Mouse (Mus musculus) cerebral cortex, adult 2 months (tissue): ENCODE measurements around the gene Mob3a.

Experiments
- WGBS: fragments of 180-500 bp; shearing (Covaris S2); methylation state at CpG from one replicate; pipeline ENCODE4 v1.1.7; 2018; 5-methylcytosine and 5-hydroxymethylcytosine counted together

The Mob3a gene

DNA sequence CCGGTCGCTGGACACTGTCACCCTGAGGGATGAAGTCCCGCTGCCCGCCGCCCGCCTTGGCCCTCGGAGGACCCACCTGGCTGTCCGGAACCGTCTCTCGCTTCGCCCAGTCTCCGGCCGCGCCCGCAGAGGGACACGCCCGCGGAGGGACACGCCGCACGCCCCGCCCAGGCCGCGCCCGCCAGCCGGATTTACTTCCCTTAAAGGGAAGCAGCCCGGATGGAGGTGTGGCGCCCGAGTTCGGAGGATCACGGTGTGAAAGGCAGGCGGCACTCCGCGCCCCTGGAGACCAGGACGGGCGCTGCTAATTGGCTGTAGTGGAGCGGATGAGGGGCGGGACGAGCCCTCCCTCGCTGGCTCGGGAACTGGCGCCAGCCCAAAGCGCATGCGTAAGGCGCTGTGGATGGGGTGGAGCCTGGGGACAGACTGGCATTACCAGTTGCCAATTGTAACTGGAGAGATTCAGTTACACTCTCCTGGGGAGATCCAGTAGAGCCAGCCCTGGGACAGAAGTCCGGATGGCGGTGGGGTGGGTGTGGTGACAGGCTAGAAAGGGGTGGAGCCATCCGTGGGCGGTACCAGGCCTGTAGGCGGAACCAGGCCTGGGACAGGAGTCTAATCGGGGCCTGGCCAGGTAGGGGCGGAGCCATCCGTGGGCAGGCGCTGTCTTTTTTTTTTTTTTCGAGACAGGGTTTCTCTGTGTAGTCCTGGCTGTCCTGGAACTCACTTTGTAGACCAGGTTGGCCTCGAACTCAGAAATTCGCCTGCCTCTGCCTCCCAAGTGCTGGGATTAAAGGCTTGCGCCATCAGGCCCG is at the start of gene Mob3a, which contains the start of gene Izumo4:
Gene Mob3a, minus strand, starts transcription at position 257 of the 815 bp plus-strand sequence.
Gene Izumo4, plus strand, starts transcription at position 464 of the 815 bp plus-strand sequence.
- WGBS, result under 1% methylated on average over 59 of the region's 59 CpGs

DNA sequence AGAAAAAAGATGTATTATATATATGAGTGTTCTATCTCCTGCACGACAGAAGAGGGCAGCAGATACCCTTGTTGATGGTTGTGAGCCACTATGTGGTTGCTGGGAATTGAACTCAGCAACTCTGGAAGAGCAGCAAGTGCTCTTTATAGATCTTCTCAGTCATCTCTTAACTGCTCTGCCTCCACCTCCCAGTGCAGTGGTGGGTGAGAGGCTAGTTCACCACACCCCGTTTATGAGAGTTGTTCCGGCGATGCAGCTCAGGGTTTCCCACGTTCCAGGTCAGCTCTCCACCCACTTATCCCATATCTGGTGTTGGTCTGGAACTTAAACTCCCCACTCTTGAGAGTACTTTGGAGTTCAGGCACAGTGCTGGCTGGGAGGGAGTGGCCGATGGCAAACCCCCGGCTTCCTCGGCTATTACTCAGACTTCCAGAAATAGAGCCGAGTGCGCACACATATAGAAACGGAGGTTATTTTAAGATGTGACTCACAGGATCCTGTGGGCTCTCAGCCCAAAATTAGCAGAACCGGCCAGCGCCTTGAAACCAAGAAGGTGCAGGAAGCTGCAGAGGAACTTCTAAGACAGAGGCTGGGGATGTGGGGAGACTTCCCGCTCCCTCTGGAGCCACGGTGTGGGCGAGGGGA is 49.5 kb upstream of the Mob3a start:
- 5% methylated on average over 16 of the region's 16 CpGs for WGBS

DNA sequence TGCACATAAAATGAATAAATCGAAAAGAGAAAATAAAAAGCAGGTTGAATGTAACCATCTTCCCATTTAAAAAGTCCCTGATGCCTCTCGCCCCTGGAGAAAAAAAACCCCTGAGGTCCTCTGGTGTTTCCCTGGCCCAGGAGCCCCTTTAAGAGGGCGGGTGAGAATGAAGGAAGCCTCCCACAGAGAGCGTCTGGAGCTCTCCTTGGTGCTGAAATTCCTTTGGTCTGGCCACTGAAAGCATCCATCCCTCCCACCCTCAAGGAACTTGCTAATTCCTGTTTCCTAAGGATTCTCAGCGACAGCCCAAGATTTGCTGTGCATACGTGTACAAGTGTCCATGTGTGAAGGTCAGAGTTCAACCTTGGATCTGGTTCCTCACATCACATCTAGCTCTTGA is 46.8 kb upstream of the Mob3a start:
- 23% methylated on average over 6 of the region's 6 CpGs for WGBS

GRCm38 (mm10) chr10:80747410-80747809 is 45.6 kb upstream of the Mob3a start:
- WGBS, result 7% methylated on average over 3 of the region's 3 CpGs

DNA sequence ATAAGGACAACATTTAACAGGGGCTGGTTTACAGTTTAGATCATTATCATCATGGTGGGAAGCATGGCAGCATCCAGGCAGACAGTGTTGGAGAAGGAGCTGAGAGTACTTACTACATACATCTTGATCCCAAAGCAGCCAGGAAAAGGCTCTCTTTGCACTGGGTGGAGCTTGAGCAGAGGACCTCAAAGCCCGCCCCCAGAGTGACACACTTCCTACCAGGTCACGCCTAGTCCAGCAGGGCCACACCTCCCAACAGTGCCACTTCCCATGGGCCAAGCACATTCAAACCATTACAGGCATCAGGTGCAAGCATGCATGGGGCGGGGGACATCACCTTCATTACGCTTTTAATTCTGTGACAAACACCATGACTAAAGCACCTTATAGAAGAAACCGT is 42.5 kb upstream of the Mob3a start:
- WGBS, result 59% methylated on average over 5 of the region's 5 CpGs

DNA sequence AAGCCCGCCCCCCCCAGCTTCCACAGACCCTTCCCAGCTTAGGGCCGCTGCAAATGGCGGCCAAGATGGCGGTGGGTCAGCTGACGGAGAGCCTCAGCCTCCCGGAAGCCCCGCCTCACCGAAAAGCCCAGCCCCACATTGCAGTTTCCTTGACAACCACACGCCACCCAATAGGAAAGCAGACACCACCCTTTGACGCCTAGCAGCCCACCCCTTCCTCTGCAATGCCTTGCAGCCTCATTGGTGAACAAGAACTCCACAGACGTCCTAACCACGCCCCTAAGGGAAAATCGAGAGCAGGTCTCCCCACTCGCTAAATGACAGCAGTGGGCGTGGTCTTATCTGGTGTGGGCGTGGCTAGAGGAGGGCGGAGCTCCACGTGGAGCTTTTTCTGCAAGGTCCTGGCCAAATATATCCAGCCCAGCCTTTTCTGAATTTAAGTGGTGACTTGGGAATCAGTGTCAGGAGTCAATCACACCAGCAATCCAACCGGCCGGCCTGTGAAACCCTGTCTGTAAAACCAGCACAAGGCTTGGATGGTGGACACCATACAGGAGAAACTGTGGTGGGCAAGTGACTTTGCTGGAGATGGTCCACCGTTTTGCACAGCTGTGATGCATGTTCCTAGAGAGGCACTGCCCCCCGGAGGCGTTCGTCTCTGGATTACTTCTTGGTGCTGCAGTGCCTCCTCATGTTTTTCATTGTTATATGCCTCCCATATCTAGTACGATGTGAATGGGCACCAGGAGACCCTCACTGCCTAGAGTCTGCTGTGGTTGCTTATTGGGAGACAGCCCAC is 40.6 kb upstream of the Mob3a start, which contains the start of gene Ap3d1:
Gene Ap3d1, minus strand, starts transcription at position 85 of the 799 bp plus-strand sequence.
- under 1% methylated on average over 25 of the region's 25 CpGs for WGBS

DNA sequence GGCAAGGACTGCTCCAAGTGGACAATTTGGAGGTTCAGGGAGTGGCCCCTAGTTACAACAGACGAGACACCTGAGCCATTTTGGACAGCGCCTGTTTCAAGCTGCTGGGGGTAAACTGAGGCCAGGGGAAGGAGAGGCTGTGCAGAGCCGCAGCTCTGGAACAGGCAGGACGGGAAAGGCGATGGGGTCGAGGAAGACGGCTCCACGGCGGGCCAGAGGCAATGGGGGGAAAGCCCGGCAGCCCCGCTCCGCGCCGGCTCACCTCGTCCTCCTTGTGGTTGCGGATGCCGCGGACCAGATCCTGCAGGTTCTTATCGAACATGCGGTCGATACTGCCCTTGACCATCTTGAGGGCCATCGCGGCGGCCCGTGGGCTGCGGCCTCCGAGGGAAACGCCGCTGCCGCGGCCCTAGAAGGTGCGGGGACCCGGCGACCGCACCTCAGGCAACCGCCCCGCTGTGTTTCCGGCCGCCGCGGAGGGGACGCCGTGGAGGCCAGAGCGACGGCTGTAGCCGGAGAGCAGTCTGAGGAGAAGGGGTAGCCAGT is 39.9 kb upstream of the Mob3a start:
- WGBS, result under 1% methylated on average over 46 of the region's 46 CpGs

- 6% methylated on average over 5 of the region's 5 CpGs for WGBS
Measured at GRCm38 (mm10) chr10:80741146-80741545, 39.4 kb upstream of the Mob3a start.

- 33% methylated on average over 1 of the region's 1 CpGs for WGBS
Measured at GRCm38 (mm10) chr10:80738657-80739056, 36.9 kb upstream of the Mob3a start.

- WGBS, result 20% methylated on average over 5 of the region's 5 CpGs
Measured at GRCm38 (mm10) chr10:80736731-80737130, 35.0 kb upstream of the Mob3a start.

DNA sequence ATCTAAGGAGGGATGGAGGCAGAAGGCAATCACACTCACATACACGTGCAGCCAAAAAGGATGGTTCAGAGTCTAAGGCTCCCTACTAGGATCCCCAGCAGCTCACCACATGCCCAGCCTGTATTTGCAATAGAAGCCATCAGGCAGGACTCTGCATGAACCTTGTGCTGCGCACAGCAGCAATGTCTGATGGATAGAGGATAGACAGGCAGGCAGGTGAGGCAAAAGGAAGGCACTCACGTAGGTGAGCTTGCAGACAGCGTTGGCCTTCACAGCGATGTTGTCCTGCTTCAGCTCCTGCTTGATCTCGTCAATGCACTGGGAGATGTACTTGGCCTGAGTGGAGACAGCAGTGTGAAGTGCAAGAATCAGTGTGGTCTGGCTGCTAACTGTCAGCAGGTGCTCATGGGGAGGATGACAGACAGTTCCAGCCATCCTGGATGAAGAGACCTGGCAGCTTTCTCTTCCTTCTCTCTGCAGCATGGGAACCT is 30.9 kb upstream of the Mob3a start:
- WGBS, result 78% methylated on average over 6 of the region's 6 CpGs

DNA sequence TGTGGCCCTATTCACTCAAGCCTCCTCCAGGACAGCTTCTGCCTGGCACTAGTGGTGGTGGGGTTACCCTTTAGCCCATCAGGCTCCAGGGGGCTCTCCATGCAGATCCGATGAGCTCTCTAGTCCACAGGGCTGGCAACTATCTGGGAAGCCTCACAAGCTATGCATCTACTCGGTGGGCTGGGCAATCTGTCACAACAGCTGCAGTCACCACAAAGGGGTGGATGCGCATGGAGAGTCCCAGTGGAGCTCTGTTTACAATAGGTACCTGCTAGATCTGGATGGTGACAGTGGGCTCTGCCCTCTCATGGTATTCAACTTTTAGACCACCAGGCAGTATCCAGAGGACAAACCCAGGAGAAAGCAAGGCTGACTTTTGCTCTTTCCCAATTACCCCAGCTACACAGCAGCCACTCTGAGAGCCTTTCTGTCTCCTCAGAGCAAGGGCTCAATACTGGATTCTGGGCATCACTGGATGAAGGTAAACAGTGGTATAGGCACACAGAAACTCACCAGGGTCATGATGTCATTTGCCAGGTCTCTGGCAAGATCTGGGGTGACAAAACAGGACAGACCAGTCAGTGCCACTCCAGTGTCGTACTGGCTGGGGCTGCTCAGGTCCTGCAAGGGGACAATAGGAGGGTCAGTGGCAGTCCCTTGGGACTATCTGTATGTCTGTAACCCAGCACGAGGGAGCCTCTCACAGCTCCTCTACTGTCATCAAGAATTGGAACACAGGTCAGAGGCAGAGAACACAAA is 25.8 kb upstream of the Mob3a start:
- WGBS, result 75% methylated on average over 5 of the region's 5 CpGs

DNA sequence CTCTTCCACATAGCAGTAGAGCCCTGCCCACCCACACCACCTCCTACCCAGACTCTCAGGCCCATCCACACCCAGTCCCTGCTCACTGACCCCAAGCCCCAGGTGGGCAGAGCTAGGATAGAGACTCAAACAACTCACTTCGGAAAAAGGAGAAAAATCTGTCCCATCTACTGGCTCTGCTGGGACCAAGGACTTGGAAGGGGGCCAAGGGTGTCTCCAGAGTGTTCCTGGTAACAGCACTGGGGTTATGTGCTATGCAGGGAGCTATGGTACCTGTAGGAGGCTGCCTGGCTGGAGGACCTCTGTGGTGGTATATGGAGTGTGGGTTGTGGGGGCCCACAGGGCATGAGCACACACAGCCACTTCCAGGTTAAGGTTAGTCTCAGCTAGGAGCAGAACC is 15.5 kb upstream of the Mob3a start:
- WGBS, result 56% methylated on average over 1 of the region's 1 CpGs

- WGBS, result 61% methylated on average over 3 of the region's 3 CpGs
Measured at GRCm38 (mm10) chr10:80710834-80711233, 9.1 kb upstream of the Mob3a start.

DNA sequence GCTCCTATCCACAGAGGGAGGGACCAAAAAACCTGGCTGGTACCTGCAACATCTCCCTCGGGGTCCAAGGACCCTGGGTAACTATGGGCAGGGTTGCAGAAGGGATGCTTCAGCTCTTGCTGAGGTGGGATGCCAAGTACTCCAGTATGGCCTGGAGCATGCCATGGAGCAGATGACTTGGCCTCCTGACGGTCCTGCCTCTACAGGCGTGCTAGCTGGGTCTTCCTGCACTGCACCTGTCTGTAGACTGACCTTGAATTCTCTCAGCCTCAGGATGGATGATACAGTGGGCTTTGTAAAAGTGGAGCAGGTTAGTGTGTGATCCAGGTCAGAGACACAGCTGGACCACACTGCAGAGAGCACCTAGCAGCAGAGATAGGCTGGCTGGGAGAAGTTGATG is 3.7 kb upstream of the Mob3a start:
- WGBS, result 74% methylated on average over 3 of the region's 3 CpGs

DNA sequence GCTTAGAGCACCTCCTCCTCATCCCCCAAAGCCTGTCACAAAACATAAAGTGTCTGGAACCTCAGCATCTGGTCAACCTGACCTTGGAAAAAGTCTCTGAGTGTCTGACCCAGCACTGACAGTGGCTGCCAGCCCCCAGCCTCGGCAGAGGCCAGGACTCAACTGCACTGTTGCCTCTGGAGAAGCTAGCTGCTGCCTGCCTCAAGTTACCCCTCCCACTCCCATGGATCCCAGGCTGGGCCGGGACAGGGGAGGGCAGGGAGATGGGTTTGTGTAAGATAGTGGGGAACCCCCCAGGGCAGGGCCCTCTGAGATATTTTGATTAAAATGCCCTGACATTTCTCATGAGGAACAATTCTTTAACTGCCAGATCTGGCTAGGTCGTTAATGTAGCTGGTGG is 3.3 kb upstream of the Mob3a start:
- WGBS, result 58% methylated on average over 3 of the region's 3 CpGs

DNA sequence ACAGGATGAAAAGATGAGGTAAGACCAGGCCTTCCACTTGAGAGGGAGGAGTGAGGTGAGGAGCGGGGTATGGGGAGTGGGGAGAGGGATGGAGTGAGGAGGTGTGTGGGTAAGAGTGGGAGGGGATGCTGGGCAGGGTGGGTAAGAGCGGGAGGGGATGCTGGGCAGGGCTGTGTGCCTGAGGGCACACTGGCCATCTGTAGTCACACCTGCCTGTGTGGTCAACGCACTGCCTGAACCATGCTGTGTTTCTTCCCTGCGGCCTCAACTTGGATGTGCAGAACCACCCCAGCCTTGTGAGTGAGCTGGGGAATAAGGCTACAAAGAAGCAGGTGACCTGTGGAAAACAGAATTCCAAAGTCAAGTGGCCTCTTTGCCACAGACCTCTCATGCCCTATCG is 2.6 kb upstream of the Mob3a start:
- 82% methylated on average over 5 of the region's 5 CpGs for WGBS

GRCm38 (mm10) chr10:80703643-80704042 is 1.9 kb upstream of the Mob3a start:
- WGBS, result 91% methylated on average over 5 of the region's 5 CpGs

DNA sequence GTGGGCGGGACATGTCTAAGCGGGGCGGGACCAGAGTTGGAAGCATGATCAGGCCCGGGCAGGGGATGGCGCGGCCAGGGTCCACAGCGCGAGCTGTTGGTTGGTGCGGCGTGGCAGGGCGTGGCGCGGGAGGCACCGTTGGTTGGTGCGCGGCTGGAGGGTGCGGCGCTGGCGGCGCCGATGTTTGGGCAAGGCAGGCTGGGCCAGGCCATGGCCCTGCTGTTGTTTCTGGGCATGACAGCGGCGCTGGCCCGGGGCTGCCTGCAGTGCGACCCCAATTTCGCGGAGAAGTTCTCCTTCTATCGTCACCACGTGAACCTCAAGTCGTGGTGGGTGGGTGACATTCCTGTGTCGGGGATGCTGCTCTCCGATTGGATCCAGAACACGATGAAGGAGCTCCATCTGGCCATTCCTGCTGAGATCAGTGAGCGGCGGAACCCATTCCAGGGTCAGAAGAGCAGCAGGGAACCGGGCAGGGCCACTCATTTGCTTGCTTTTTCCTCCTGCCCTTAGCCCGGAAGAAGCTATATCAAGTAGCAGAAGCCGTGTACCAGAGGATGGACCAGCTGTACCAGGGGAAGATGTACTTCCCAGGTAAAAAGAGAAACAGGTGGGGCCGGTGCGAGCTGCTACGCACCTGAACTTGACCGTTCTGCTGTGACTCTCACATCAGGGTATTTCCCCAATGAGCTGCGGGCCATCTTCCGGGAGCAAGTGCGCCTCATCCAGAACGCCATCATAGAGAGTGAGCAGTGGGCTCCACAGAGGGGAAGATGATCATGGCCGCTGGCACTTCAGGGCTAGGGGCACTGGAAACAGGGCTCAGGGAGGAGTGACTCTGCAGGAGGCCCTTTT is 986 bp upstream of the Mob3a start:
- WGBS, result 2% methylated on average over 47 of the region's 47 CpGs

- 44% methylated on average over 4 of the region's 4 CpGs for WGBS
Measured at GRCm38 (mm10) chr10:80700732-80701131, 1.0 kb downstream of the Mob3a start.
